Mouse (Mus musculus) stomach, embryonic 14.5 days (tissue): ENCODE measurements around the gene Usp6nl. TPM values are rescaled to one million over a fixed set of nuclear protein-coding genes. Genes with fewer than 3 reads are reported as not detected.
A peak's percentile ranks its signal among the peaks of the same experiment; 100 is the strongest.

Source experiments
- ATAC-seq: fragments of 200-750 bp; cut with Nextera tagmentation; 2 replicates; pipeline ENCODE4 v1.8.0; 2017; ENCODE audit warnings: low read depth, moderate TSS enrichment; ENCODE audit not compliant: insufficient number of reproducible peaks, insufficient read depth, low FRiP score
- H3K27ac ChIP-seq: fragments of 300-500 bp; sonication (generic); 2 replicates; pipeline ENCODE4 v1.5.1; 2014; ENCODE audit warnings: mild to moderate bottlenecking, low read length, moderate library complexity, mixed read lengths
- H3K27me3 ChIP-seq: fragments of 300-500 bp; sonication (generic); 2 replicates; pipeline ENCODE4 v1.6.1; 2014; ENCODE audit warnings: low read length, control low read depth, mixed read lengths; ENCODE audit not compliant: control insufficient read depth, insufficient read depth
- H3K36me3 ChIP-seq: fragments of 300-500 bp; sonication (generic); 2 replicates; pipeline ENCODE4 v1.6.1; 2014; ENCODE audit warnings: mild to moderate bottlenecking, control low read depth, low read length, moderate library complexity, mixed read lengths; ENCODE audit not compliant: control insufficient read depth, insufficient read depth
- H3K4me1 ChIP-seq: fragments of 300-500 bp; sonication (generic); 2 replicates; pipeline ENCODE4 v1.6.1; 2014; ENCODE audit warnings: low read length, control low read depth, mixed read lengths; ENCODE audit not compliant: control insufficient read depth, insufficient read depth
- H3K4me2 ChIP-seq: fragments of 300-500 bp; sonication (generic); replicated peaks from 2 replicates; pipeline ENCODE4 v1.6.1; 2014; ENCODE audit warnings: low read depth, low read length, control low read depth
- H3K4me3 ChIP-seq: fragments of 300-500 bp; sonication (generic); 2 replicates; pipeline ENCODE4 v1.5.1; 2014; ENCODE audit warnings: low read depth, low read length, control low read depth
- H3K9ac ChIP-seq: fragments of 300-500 bp; sonication (generic); replicated peaks from 2 replicates; pipeline ENCODE4 v1.6.1; 2014; ENCODE audit warnings: low read depth, mild to moderate bottlenecking, control low read depth, low read length, moderate library complexity, mixed read lengths
- H3K9me3 ChIP-seq: fragments of 300-500 bp; sonication (generic); 2 replicates; pipeline ENCODE4 v1.6.1; 2016; ENCODE audit warnings: low read depth, low read length, control low read depth; ENCODE audit not compliant: control insufficient read depth
- WGBS: fragments of 180-500 bp; shearing (Covaris S2); extraction: QIAGEN DNeasy Blood & Tissue Kit; methylation state at CpG from one replicate; pipeline ENCODE4 v1.1.7; 2014; 5-methylcytosine and 5-hydroxymethylcytosine counted together
- polyA plus RNA-seq: library from polyadenylated mRNA; unstranded; fragments of >200 nt; fragmentation: Nextera tagmentation; extraction: Ambion mirVana; gene quantifications from 2 replicates; pipeline ENCODE4 v1.2.1, GENCODE M21; 2014

Usp6nl gene
- polyA plus RNA-seq, 1 experiment from 2014 or later: 12.9 TPM

- peak; percentile 80; the same call in 1 of the 2 replicates for ATAC-seq
- H3K4me2 ChIP-seq: no peak overlapping the region
- no peak overlapping the region for H3K9ac ChIP-seq
- peak overlapping the region; percentile 1; the same call in 1 of the 2 replicates for H3K27ac ChIP-seq
- H3K9me3 ChIP-seq: no peaks in the 10 kb centered on the region
- peaks cover 4% of the 10 kb centered on the region for H3K36me3 ChIP-seq
- WGBS: 17% methylated on average over 11 of the region's 11 CpGs
- no peak overlapping the region for H3K4me3 ChIP-seq
- no peaks in the 10 kb centered on the region for H3K27me3 ChIP-seq
- H3K4me1 ChIP-seq: 0 out of 2 replicates have a peak, but pooled peaks cover 3% of the 10 kb centered on the region
Observed at GRCm38 (mm10) chr2:6403375-6403774, 80.9 kb downstream of the Usp6nl start.

GRCm38 (mm10) chr2:6403991-6404390, 81.5 kb downstream of the Usp6nl start:
- ATAC-seq: no peak
- H3K36me3 ChIP-seq: peaks cover 4% of the 10 kb centered on the region
- H3K4me2 ChIP-seq: no peak overlapping the region
- no peaks in the 10 kb centered on the region for H3K27me3 ChIP-seq
- no peak overlapping the region; the same call in 1 of the 2 replicates for H3K27ac ChIP-seq
- WGBS: 51% methylated on average over 3 of the region's 3 CpGs
- 0 out of 2 replicates have a peak, but pooled peaks cover 3% of the 10 kb centered on the region for H3K4me1 ChIP-seq
- no peaks in the 10 kb centered on the region for H3K9me3 ChIP-seq
- no peak overlapping the region for H3K9ac ChIP-seq
- no peak overlapping the region for H3K4me3 ChIP-seq

DNA sequence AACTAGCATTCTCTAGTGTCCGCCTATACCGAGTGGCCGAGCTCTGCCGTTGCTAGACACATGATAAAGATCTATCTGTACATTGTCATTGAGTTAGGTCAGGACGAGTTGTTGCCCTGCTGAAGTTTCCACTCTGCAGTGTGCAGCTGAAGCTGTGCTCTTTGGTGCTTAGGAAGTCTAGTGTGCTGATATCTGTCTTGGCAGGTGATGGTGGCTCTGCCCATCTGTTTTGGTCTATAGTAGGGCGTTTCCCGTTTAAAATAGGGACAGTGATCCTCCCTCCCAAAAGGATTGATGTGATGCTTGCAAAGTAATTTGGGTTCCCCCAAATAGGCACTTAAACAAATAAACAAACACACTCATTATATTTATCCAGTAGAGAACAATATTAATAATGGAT, 82.2 kb downstream of the Usp6nl start:
- 66% methylated on average over 7 of the region's 7 CpGs for WGBS
- 0 out of 2 replicates have a peak, but pooled peaks cover 3% of the 10 kb centered on the region for H3K4me1 ChIP-seq
- H3K27ac ChIP-seq: no peak overlapping the region
- no peak overlapping the region for H3K4me3 ChIP-seq
- no peak overlapping the region for H3K9ac ChIP-seq
- H3K4me2 ChIP-seq: no peak overlapping the region
- ATAC-seq: no peak
- no peaks in the 10 kb centered on the region for H3K9me3 ChIP-seq
- H3K36me3 ChIP-seq: peaks cover 6% of the 10 kb centered on the region; the same call in 1 of the 2 replicates
- no peaks in the 10 kb centered on the region for H3K27me3 ChIP-seq

DNA sequence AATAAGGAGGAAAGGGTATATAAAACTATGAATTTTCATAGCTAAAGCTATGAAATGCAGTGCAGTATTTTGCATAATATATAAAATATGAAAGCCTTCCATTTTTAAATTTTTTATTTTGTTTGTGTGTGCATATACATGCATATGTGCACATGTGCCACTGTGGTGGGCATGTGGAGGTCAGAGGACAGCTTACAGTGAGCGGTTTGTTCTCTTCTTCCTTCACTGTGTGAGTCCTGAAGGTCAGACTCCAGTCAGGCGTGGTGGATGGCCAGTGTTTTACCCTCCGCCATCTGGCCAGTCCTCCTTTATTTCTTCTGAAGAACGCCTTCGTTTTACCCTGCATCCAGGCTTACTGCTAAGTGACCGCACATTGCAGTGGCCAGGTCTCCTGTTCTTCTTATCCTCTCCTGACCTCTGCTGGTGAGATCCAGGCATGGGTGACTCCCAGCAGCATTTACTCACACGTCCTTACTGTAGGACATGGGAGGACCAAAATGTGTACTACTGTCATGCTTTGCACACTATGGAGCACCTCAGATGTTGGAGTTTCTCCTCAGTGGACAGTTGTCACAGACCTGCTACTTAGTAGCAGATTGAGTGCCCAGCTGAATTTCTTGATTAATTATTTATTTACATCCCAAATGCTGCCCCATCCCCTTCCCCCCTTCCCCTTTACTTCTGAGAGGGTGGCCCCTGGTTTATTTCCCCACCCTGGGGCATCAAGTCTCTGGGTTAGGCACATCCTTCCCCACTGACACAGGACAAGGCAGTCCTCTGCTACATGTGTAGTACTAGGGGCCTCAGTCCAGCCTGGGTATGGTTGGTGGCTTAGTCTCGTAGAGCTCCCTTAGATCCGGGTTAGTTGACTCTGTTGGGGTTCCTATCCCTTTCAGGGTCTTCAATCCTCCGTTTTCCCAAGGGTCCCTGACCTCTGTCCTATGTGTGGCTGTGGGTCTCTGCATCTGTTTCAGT, 82.9 kb downstream of the Usp6nl start:
- H3K4me2 ChIP-seq: no peak overlapping the region
- no peaks in the 10 kb centered on the region for H3K9me3 ChIP-seq
- no peak overlapping the region for H3K27ac ChIP-seq
- H3K9ac ChIP-seq: no peak overlapping the region
- H3K4me1 ChIP-seq: 0 out of 2 replicates have a peak, but pooled peaks cover 3% of the 10 kb centered on the region
- no peaks in the 10 kb centered on the region for H3K27me3 ChIP-seq
- H3K36me3 ChIP-seq: peaks cover 10% of the 10 kb centered on the region; the same call in 1 of the 2 replicates
- peak; percentile 82 for ATAC-seq
- no peak overlapping the region for H3K4me3 ChIP-seq
- 39% methylated on average over 10 of the region's 10 CpGs for WGBS

DNA sequence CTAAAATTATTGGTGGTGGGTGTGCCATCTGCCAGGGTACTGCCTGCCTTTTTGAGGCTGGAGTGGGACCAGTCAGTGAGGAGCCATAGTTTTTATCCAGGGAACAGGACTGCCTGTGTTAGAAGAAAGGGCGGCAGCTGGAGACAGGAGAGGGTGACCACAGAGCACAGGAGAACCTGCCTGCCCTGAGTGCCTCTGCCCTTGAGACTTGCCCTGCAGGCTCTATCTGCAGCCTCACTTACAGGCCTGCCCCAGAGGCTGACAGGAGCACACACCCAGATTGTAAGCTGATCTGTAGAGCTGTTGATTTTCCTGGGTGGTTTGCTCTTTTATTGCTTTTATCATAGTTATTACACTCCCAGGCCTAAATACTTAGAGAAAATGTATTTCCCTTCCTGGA, 85.2 kb downstream of the Usp6nl start:
- WGBS: 80% methylated on average over 1 of the region's 1 CpGs
- H3K27ac ChIP-seq: peak overlapping the region; percentile 72
- ATAC-seq: peak; percentile 67

DNA sequence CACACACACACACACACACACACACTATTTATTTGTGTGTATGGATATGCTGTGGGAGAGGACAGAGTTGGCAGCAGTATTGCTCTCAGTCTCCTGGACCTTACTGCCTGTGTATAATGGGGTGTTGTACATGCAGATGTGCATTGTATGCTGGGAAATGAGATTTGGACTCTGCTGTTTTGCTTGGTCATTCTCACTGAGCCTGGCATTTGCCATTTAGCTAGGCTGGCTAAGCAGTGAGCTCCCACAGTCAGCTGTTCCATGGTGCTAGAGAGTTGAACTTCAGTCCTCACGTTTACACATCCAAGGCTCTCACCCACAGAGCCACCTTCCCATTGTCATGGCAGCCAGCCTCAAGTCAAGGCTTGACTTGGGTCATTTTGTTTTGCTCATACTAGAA, 90.2 kb downstream of the Usp6nl start:
- Histone ChIP-seq H3K4me1 (no peaks in the 10 kb centered on the region), H3K27me3 (no peaks in the 10 kb centered on the region), H3K9me3 (no peaks in the 10 kb centered on the region), H3K4me2 (no peak overlapping the region), H3K4me3 (no peak overlapping the region), H3K27ac (no peak overlapping the region), H3K36me3 (peaks cover 21% of the 10 kb centered on the region), H3K9ac (no peak overlapping the region)
- no peak for ATAC-seq
- WGBS: 57% methylated on average over 1 of the region's 1 CpGs

More for the DNA sequence above, 85.2 kb downstream of the Usp6nl start:
- Histone ChIP-seq H3K4me2 (no peak overlapping the region), H3K9me3 (no peaks in the 10 kb centered on the region), H3K4me1 (0 out of 2 replicates have a peak, but pooled peaks cover 3% of the 10 kb centered on the region), H3K27me3 (no peaks in the 10 kb centered on the region), H3K36me3 (peaks cover 10% of the 10 kb centered on the region; the same call in 1 of the 2 replicates), H3K4me3 (no peak overlapping the region), H3K9ac (no peak overlapping the region)

- H3K36me3 ChIP-seq: peaks cover 25% of the 10 kb centered on the region
- no peaks in the 10 kb centered on the region for H3K9me3 ChIP-seq
- no peak overlapping the region for H3K4me2 ChIP-seq
- H3K4me1 ChIP-seq: no peaks in the 10 kb centered on the region
- ATAC-seq: no peak
- H3K27me3 ChIP-seq: no peaks in the 10 kb centered on the region
- H3K4me3 ChIP-seq: no peak overlapping the region
- WGBS: 87% methylated on average over 2 of the region's 2 CpGs
- no peak overlapping the region for H3K27ac ChIP-seq
- no peak overlapping the region for H3K9ac ChIP-seq
Observed at GRCm38 (mm10) chr2:6413723-6414122, 91.3 kb downstream of the Usp6nl start.

- 85% methylated on average over 5 of the region's 5 CpGs for WGBS
- no peak overlapping the region for H3K4me3 ChIP-seq
- H3K9me3 ChIP-seq: no peaks in the 10 kb centered on the region
- peaks cover 21% of the 10 kb centered on the region for H3K36me3 ChIP-seq
- no peak overlapping the region for H3K9ac ChIP-seq
- no peaks in the 10 kb centered on the region for H3K27me3 ChIP-seq
- no peaks in the 10 kb centered on the region for H3K4me1 ChIP-seq
- no peak overlapping the region for H3K4me2 ChIP-seq
- no peak for ATAC-seq
- no peak overlapping the region for H3K27ac ChIP-seq
Observed at GRCm38 (mm10) chr2:6414400-6414799, 91.9 kb downstream of the Usp6nl start.
